Mouse (Mus musculus) limb, embryonic 14.5 days (tissue): ENCODE measurements around the gene Otop2. TPM values are rescaled to one million over a fixed set of nuclear protein-coding genes. Genes with fewer than 3 reads are reported as not detected.

ENCODE experiments used
- ATAC-seq: fragments of 200-750 bp; cut with Nextera tagmentation; 2 replicates; pipeline ENCODE4 v1.8.0; 2017; ENCODE audit warnings: low read depth, moderate number of reproducible peaks, moderate TSS enrichment; ENCODE audit not compliant: low FRiP score
- DNase-seq: peaks from one replicate; pipeline ENCODE4 v3.0.0-alpha.2; 2015; ENCODE audit warnings: low spot score
- H3K27ac ChIP-seq: fragments of 300-500 bp; sonication (generic); replicated peaks from 2 replicates; pipeline ENCODE4 v1.5.1; 2014; ENCODE audit warnings: low read depth, mild to moderate bottlenecking, low read length, moderate library complexity, mixed read lengths
- H3K27me3 ChIP-seq: fragments of 300-500 bp; sonication (generic); 2 replicates; pipeline ENCODE4 v1.6.1; 2014; ENCODE audit warnings: low read length, mixed read lengths; ENCODE audit not compliant: control insufficient read depth, insufficient read depth
- H3K36me3 ChIP-seq: fragments of 300-500 bp; sonication (generic); 2 replicates; pipeline ENCODE4 v1.6.1; 2014; ENCODE audit warnings: mild to moderate bottlenecking, low read length, moderate library complexity, mixed read lengths; ENCODE audit not compliant: control insufficient read depth, insufficient read depth
- H3K4me1 ChIP-seq: fragments of 300-500 bp; sonication (generic); 2 replicates; pipeline ENCODE4 v1.6.1; 2014; ENCODE audit warnings: antibody characterized with exemption, low read length, mixed read lengths; ENCODE audit not compliant: control insufficient read depth, insufficient read depth
- H3K4me2 ChIP-seq: fragments of 300-500 bp; sonication (generic); replicated peaks from 2 replicates; pipeline ENCODE4 v1.6.1; 2014; ENCODE audit warnings: low read depth, mild to moderate bottlenecking, low read length, moderate library complexity; ENCODE audit not compliant: severe bottlenecking
- H3K4me3 ChIP-seq: fragments of 300-500 bp; sonication (generic); replicated peaks from 2 replicates; pipeline ENCODE4 v1.5.1; 2014; ENCODE audit warnings: low read length
- H3K9ac ChIP-seq: fragments of 300-500 bp; sonication (generic); 2 replicates; pipeline ENCODE4 v1.6.1; 2014; ENCODE audit warnings: mild to moderate bottlenecking, low read depth, low read length, moderate library complexity; ENCODE audit not compliant: severe bottlenecking
- H3K9me3 ChIP-seq: fragments of 300-500 bp; sonication (generic); 2 replicates; pipeline ENCODE4 v1.6.1; 2016; ENCODE audit warnings: low read length; ENCODE audit not compliant: control insufficient read depth
- POLR2A ChIP-seq: fragments of 200-500 bp; IDR thresholded peaks from 2 replicates; pipeline ENCODE4 v1.8.0; 2012; ENCODE audit warnings: inconsistent platforms, mild to moderate bottlenecking, moderate library complexity, borderline replicate concordance; ENCODE audit not compliant: insufficient read depth, insufficient read length; ENCODE audit errors: extremely low read depth
- WGBS: fragments of 180-500 bp; shearing (Covaris S2); extraction: QIAGEN DNeasy Blood & Tissue Kit; methylation state at CpG from one replicate; pipeline ENCODE4 v1.1.7; 2014; 5-methylcytosine and 5-hydroxymethylcytosine counted together
- polyA plus RNA-seq, 2 experiments: library from polyadenylated mRNA; depleted of rRNA in 1 of 2; stranded (reverse) in 1 of 2; unstranded in 1 of 2; fragments of >200 nt; fragmentation: Nextera tagmentation in 1 of 2; extraction: Ambion mirVana in 1 of 2; gene quantifications; 2 replicates each; pipeline versions ENCODE4 v1.2.1 to v1.2.3; 2012 to 2014

The Otop2 gene
- polyA plus RNA-seq, 2 experiments = 0.19 to 0.29 TPM

DNA sequence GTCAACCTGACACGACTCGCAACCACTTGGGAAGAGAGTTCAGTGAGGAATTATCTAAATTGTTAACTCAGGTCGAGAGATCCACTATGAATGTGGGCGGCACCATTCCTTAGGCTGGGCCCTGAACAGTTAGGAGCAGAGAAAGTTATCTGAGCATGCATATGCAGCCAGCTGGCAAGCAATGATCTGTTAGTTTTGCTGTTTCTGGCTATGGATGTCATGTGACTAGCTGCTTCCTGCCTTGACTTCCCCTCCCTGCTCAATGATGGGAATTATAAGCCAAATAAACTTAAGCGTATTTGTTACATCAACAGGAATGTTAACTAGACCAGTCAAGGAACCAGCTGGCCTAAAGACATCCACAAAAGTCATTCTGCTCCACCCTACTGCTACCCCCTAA lies 46.4 kb downstream of the Otop2 start:
- WGBS = 89% methylated on average over 5 of the region's 5 CpGs
- Histone ChIP-seq H3K4me1 (no peaks in the 10 kb centered on the region), H3K27ac (no peak overlapping the region), H3K36me3 (no peaks in the 10 kb centered on the region), H3K9ac (no peak overlapping the region), H3K27me3 (0 out of 2 replicates have a peak, but pooled peaks cover 3% of the 10 kb centered on the region), H3K4me2 (no peak overlapping the region), H3K4me3 (no peak overlapping the region), H3K9me3 (no peaks in the 10 kb centered on the region)
- TF ChIP-seq POLR2A = no peak
- ATAC-seq (no peak), DNase-seq (no peak)

DNA sequence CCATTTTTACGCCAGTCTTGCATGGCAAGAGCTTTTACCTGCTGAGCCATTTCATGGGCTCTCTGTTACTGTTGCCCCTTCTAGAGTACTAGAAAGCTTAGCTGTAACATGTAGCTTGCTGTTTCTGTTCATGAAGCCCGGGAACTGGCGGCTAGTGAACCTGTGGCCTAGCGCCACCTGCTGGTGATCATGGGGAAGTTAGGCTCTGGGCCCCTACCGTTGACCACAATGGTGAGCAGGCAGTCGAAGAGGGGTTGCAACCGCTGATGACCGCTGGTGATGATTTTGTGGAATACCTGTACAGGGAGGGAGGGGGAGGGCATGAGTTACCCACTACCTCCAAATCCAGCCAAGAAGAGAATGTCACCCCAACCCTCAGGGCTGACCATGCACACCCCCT lies 47.2 kb downstream of the Otop2 start:
- Histone ChIP-seq H3K4me2 (no peak overlapping the region), H3K36me3 (no peaks in the 10 kb centered on the region), H3K9me3 (no peaks in the 10 kb centered on the region), H3K4me3 (no peak overlapping the region), H3K27me3 (0 out of 2 replicates have a peak, but pooled peaks cover 3% of the 10 kb centered on the region), H3K4me1 (no peaks in the 10 kb centered on the region), H3K27ac (no peak overlapping the region), H3K9ac (no peak overlapping the region)
- 8% methylated on average over 8 of the region's 8 CpGs for WGBS
- DNase-seq (peak; percentile 85), ATAC-seq (peak; percentile 38; the same call in 1 of the 2 replicates)
- TF ChIP-seq POLR2A = no peak

DNA sequence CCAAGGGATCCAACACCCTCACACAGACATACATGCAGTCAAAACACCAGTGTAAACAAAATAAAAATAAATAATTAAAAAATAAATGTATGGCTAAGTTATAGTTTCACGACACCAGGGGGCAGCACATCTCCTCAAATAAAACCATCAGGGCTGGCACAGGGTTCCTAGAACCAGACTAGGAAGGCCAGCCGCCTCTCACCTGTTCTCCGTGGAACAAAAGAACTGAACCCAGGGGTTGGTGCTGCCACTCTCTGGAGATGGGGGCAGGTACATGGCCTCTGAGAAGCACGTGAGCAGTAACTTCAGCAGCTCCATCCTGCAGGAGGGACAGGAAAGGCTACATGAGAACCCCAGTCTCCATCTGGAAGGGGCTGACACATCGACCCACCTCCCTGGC lies 51.5 kb downstream of the Otop2 start:
- DNase-seq (peak; percentile 80), ATAC-seq (0 out of 2 replicates have a peak, but pooled peaks have one; percentile 50)
- 0 out of 2 replicates have a peak, but pooled peaks cover 3% of the 10 kb centered on the region for H3K27me3 ChIP-seq

DNA sequence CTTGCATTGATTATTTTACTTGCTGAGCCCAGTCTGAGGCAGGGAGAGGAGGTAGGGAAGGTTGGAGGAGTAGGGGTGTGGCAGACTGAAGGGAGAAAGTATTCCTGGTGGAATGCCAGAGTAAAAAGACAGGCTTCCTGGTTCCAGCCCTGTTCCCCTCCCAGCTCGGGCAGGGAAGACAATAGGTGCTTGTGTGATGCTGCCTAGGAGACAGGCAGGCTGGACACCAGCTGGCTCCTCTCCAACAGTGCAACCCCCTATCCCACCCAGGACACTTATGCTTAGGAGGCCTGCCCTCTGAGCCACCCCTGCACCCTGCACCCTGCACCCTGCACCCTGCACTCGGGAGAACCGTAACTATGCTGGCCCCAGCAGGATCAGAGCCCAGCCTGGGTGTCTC lies 52.3 kb downstream of the Otop2 start:
- Histone ChIP-seq H3K9ac (no peak overlapping the region), H3K9me3 (no peaks in the 10 kb centered on the region), H3K36me3 (no peaks in the 10 kb centered on the region), H3K4me2 (no peak overlapping the region), H3K4me3 (no peak overlapping the region), H3K27me3 (0 out of 2 replicates have a peak, but pooled peaks cover 3% of the 10 kb centered on the region), H3K4me1 (no peaks in the 10 kb centered on the region), H3K27ac (no peak overlapping the region)
- DNase-seq (no peak), ATAC-seq (no peak)
- WGBS = 61% methylated on average over 3 of the region's 3 CpGs
- no peak for TF ChIP-seq POLR2A

More for the DNA sequence above, 51.5 kb downstream of the Otop2 start:
- no peak for TF ChIP-seq POLR2A
- WGBS = 17% methylated on average over 5 of the region's 5 CpGs
- Histone ChIP-seq H3K4me3 (no peak overlapping the region), H3K36me3 (no peaks in the 10 kb centered on the region), H3K9me3 (no peaks in the 10 kb centered on the region), H3K27ac (no peak overlapping the region), H3K4me2 (no peak overlapping the region), H3K9ac (no peak overlapping the region), H3K4me1 (no peaks in the 10 kb centered on the region)

DNA sequence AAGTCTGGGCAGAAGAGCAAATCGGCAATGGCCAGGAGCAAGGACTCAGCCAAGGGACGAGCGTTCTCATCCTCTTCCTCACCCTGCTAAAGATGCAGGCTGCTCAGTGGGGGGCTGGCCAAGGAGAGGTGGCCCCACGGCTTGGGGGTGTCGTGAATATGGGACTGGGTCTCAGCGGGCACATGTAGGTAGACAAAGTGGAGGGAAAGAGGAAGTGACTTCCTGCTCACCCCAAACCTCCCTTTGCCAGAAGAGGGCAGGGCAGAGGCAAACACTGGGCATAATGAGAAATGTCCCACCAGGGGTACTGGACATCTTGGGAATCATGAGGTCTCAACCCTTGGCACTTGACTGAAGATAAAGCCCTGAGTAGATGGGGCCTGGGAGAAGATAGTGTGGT lies 52.8 kb downstream of the Otop2 start:
- 0 out of 2 replicates have a peak, but pooled peaks cover 3% of the 10 kb centered on the region for H3K27me3 ChIP-seq
- no peak for ATAC-seq
- H3K27ac ChIP-seq = no peak overlapping the region
- 75% methylated on average over 6 of the region's 6 CpGs for WGBS
- DNase-seq = no peak
- H3K4me2 ChIP-seq = no peak overlapping the region
- H3K9ac ChIP-seq = no peak overlapping the region
- no peaks in the 10 kb centered on the region for H3K9me3 ChIP-seq
- H3K36me3 ChIP-seq = no peaks in the 10 kb centered on the region
- TF ChIP-seq POLR2A = no peak
- no peaks in the 10 kb centered on the region for H3K4me1 ChIP-seq
- no peak overlapping the region for H3K4me3 ChIP-seq

DNA sequence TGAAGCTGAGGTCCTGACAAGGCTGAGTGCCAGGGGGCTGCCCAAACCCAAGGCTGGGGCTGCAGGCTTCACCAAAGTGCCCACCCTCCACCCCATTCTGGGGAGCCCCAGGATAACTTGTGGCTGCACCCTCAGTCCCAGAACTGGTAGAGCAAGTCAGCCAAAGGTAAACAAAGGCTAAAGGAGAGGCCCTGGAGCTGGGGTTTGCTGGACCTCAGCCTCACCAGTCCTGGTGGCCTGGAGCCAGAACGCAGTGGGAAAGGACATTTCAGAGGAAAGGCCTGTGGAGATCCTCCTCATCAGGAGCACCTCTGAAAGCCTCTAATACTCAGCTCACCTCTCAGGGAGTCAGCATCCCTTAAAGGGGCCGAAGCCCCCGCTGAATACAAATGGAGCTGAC lies 57.2 kb downstream of the Otop2 start:
- Histone ChIP-seq H3K4me1 (peaks cover 7% of the 10 kb centered on the region), H3K4me2 (no peak overlapping the region), H3K36me3 (no peaks in the 10 kb centered on the region), H3K27ac (no peak overlapping the region), H3K9me3 (no peaks in the 10 kb centered on the region), H3K9ac (no peak overlapping the region), H3K27me3 (peaks cover 37% of the 10 kb centered on the region), H3K4me3 (no peak overlapping the region)
- TF ChIP-seq POLR2A = no peak
- 85% methylated on average over 3 of the region's 3 CpGs for WGBS
- no peak for DNase-seq
- no peak for ATAC-seq
